Mouse (Mus musculus) adrenal gland, adult 18-20 months (tissue): ENCODE data around the gene Nol4l. TPM values are rescaled to one million over a fixed set of nuclear protein-coding genes. Genes with fewer than 3 reads are reported as not detected.
"Not testable (repeated sequence)": the region's sequence is repeated elsewhere in the genome, so short reads cannot be mapped to it uniquely, and the experiment has no call there.

Source experiments
- DNase-seq, 2 experiments: peaks; one replicate each; pipeline ENCODE4 v3.0.0; 2021 to 2022; ENCODE audit warnings: low spot score in 2 of 2
- total RNA-seq, 2 experiments: library from RNA; stranded (reverse); gene quantifications; 1 replicate in 1 of 2; 2 replicates in 1 of 2; pipeline ENCODE4 v1.2.3; 2021

Gene Nol4l
- total RNA-seq, 2 experiments from 2014 or later, result 9.4 to 13.2 TPM

GRCm38 (mm10) chr2:153512416-153513323 is 17.1 kb downstream of the Nol4l start:
- no peak for DNase-seq

- DNase-seq, result no peak
Measured at GRCm38 (mm10) chr2:153511562-153511961, 18.2 kb downstream of the Nol4l start.

GRCm38 (mm10) chr2:153510136-153510535 is 19.6 kb downstream of the Nol4l start:
- DNase-seq, result no peak

GRCm38 (mm10) chr2:153509211-153510029 is 20.4 kb downstream of the Nol4l start:
- peak in 1 of 2 experiments; percentile 54 for DNase-seq

- DNase-seq, result no peak
Measured at GRCm38 (mm10) chr2:153508405-153508804, 21.4 kb downstream of the Nol4l start.

- no peak for DNase-seq
Measured at GRCm38 (mm10) chr2:153507969-153508368, 21.8 kb downstream of the Nol4l start.

- no peak for DNase-seq
Measured at GRCm38 (mm10) chr2:153506385-153506784, 23.4 kb downstream of the Nol4l start.

GRCm38 (mm10) chr2:153499154-153499553 is 30.6 kb downstream of the Nol4l start:
- DNase-seq, result no peak

- no peak for DNase-seq
Measured at GRCm38 (mm10) chr2:153496898-153497297, 32.9 kb downstream of the Nol4l start.

GRCm38 (mm10) chr2:153496301-153496700 is 33.5 kb downstream of the Nol4l start:
- DNase-seq, result no peak

GRCm38 (mm10) chr2:153495818-153496217 is 34.0 kb downstream of the Nol4l start:
- DNase-seq, result no peak

- not testable (repeated sequence) for DNase-seq
Measured at GRCm38 (mm10) chr2:153495391-153495790, 34.4 kb downstream of the Nol4l start.

- no peak for DNase-seq
Measured at GRCm38 (mm10) chr2:153494293-153494811, 35.4 kb downstream of the Nol4l start.

GRCm38 (mm10) chr2:153493781-153494292 is 35.9 kb downstream of the Nol4l start:
- DNase-seq, result no peak

- DNase-seq, result no peak
Measured at GRCm38 (mm10) chr2:153493393-153493731, 36.4 kb downstream of the Nol4l start.

GRCm38 (mm10) chr2:153492573-153493392 is 37.0 kb downstream of the Nol4l start, which contains the start of gene 4930404H24Rik:
TSS of gene 4930404H24Rik (plus strand) at chr2:153492790.
- peak; percentile 66 for DNase-seq

GRCm38 (mm10) chr2:153492179-153492517 is 37.6 kb downstream of the Nol4l start:
- no peak for DNase-seq

- no peak for DNase-seq
Measured at GRCm38 (mm10) chr2:153491512-153492178, 38.1 kb downstream of the Nol4l start.

GRCm38 (mm10) chr2:153490940-153491339 is 38.8 kb downstream of the Nol4l start:
- no peak for DNase-seq

GRCm38 (mm10) chr2:153490116-153490515 is 39.7 kb downstream of the Nol4l start:
- no peak for DNase-seq
